Mouse (Mus musculus): ENCODE data around the gene Sost. TPM values are rescaled to one million over a fixed set of nuclear protein-coding genes. Genes with fewer than 3 reads are reported as not detected.

The Sost gene
- polyA plus RNA-seq, 1 experiment, result 0.25 TPM

GRCm38 (mm10) chr11:101980603-101981157 lies 13.9 kb upstream of the Sost start:
- no peak overlapping the region for H3K4me2 ChIP-seq (ENCODE audit: low read depth)
- H3K27me3 ChIP-seq (ENCODE audit: control insufficient read depth, insufficient read depth, insufficient read length), result no peaks in the 10 kb centered on the region
- no peak overlapping the region for H3ac ChIP-seq (ENCODE audit: control insufficient read depth, insufficient read length)
- H3K79me2 ChIP-seq (ENCODE audit: control insufficient read depth, insufficient read depth), result peaks cover 12% of the 10 kb centered on the region
- H3K36me3 ChIP-seq (ENCODE audit: control insufficient read depth, insufficient read depth), result peaks cover 15% of the 10 kb centered on the region
- H3K4me3 ChIP-seq, result no peak overlapping the region
- TF ChIP-seq MYOD1 (IDR thresholded peaks at IDR 0.05; ENCODE audit: control insufficient read depth in 1 of 3, insufficient read length in 2 of 3, low read depth in 2 of 3) (no peak), SRF (IDR thresholded peaks at IDR 0.05; ENCODE audit: control insufficient read depth, insufficient read length, low read depth) (no peak), TCF12 (IDR thresholded peaks at IDR 0.05; ENCODE audit: insufficient read depth, poor library complexity, severe bottlenecking) (no peak), E2F4 (IDR thresholded peaks at IDR 0.05; ENCODE audit: insufficient read depth) (no peak), MYOG (IDR thresholded peaks at IDR 0.05; ENCODE audit: control insufficient read depth in 1 of 3, insufficient read depth in 1 of 3, insufficient read length in 2 of 3, low read depth in 2 of 3) (no peak), CEBPB (IDR thresholded peaks at IDR 0.05; ENCODE audit: insufficient read depth, poor library complexity, severe bottlenecking) (no peak), MAX (IDR thresholded peaks at IDR 0.05; ENCODE audit: low read depth) (no peak), REST (IDR thresholded peaks at IDR 0.05; ENCODE audit: insufficient read depth, insufficient read length) (no peak), POLR2AphosphoS2 (IDR thresholded peaks at IDR 0.05; ENCODE audit: insufficient read length, low read depth) (no peak), USF1 (IDR thresholded peaks at IDR 0.05; ENCODE audit: low read depth) (no peak), TCF3 (IDR thresholded peaks at IDR 0.05; ENCODE audit: insufficient read length, low read depth) (no peak), POLR2A (IDR thresholded peaks at IDR 0.05; ENCODE audit: insufficient read length, low read depth) (no peak)

- TF ChIP-seq TCF3 (IDR thresholded peaks at IDR 0.05; ENCODE audit: insufficient read length, low read depth) (no peak), MYOG (IDR thresholded peaks at IDR 0.05; ENCODE audit: control insufficient read depth in 1 of 3, insufficient read depth in 1 of 3, insufficient read length in 2 of 3, low read depth in 2 of 3) (no peak)
- no peak overlapping the region for H3ac ChIP-seq (ENCODE audit: control insufficient read depth, insufficient read length)
- no peak overlapping the region for H3K4me2 ChIP-seq (ENCODE audit: low read depth)
- H3K4me3 ChIP-seq, result no peak overlapping the region
- no peaks in the 10 kb centered on the region for H3K27me3 ChIP-seq (ENCODE audit: control insufficient read depth, insufficient read depth, insufficient read length)
- H3K79me2 ChIP-seq (ENCODE audit: control insufficient read depth, insufficient read depth), result peaks cover 12% of the 10 kb centered on the region
- peaks cover 20% of the 10 kb centered on the region for H3K36me3 ChIP-seq (ENCODE audit: control insufficient read depth, insufficient read depth)
These were observed 12.3 kb upstream of the Sost start for GRCm38 (mm10) chr11:101979140-101979539.

GRCm38 (mm10) chr11:101976949-101977348 lies 10.1 kb upstream of the Sost start:
- H3K27me3 ChIP-seq (ENCODE audit: control insufficient read depth, insufficient read depth, insufficient read length), result no peaks in the 10 kb centered on the region
- H3K4me3 ChIP-seq, result no peak overlapping the region
- no peak for TF ChIP-seq SRF (IDR thresholded peaks at IDR 0.05; ENCODE audit: control insufficient read depth, insufficient read length, low read depth)
- TF ChIP-seq E2F4 (IDR thresholded peaks at IDR 0.05; ENCODE audit: insufficient read depth), result no peak
- no peak for TF ChIP-seq CEBPB (IDR thresholded peaks at IDR 0.05; ENCODE audit: insufficient read depth, poor library complexity, severe bottlenecking)
- no peak for TF ChIP-seq MAX (IDR thresholded peaks at IDR 0.05; ENCODE audit: low read depth)
- TF ChIP-seq TCF12 (IDR thresholded peaks at IDR 0.05; ENCODE audit: insufficient read depth, poor library complexity, severe bottlenecking), result no peak
- no peak for TF ChIP-seq REST (IDR thresholded peaks at IDR 0.05; ENCODE audit: insufficient read depth, insufficient read length)
- no peak for TF ChIP-seq TCF3 (IDR thresholded peaks at IDR 0.05; ENCODE audit: insufficient read length, low read depth)
- no peak for TF ChIP-seq MYOD1 (IDR thresholded peaks at IDR 0.05; ENCODE audit: control insufficient read depth in 1 of 3, insufficient read length in 2 of 3, low read depth in 2 of 3)
- TF ChIP-seq USF1 (IDR thresholded peaks at IDR 0.05; ENCODE audit: low read depth), result no peak
- no peak for TF ChIP-seq POLR2A (IDR thresholded peaks at IDR 0.05; ENCODE audit: insufficient read length, low read depth)
- TF ChIP-seq POLR2AphosphoS2 (IDR thresholded peaks at IDR 0.05; ENCODE audit: insufficient read length, low read depth), result no peak
- TF ChIP-seq MYOG (IDR thresholded peaks at IDR 0.05; ENCODE audit: control insufficient read depth in 1 of 3, insufficient read depth in 1 of 3, insufficient read length in 2 of 3, low read depth in 2 of 3), result no peak
- no peak overlapping the region for H3K4me2 ChIP-seq (ENCODE audit: low read depth)
- no peaks in the 10 kb centered on the region for H3K79me2 ChIP-seq (ENCODE audit: control insufficient read depth, insufficient read depth)
- peaks cover 27% of the 10 kb centered on the region for H3K36me3 ChIP-seq (ENCODE audit: control insufficient read depth, insufficient read depth)
- H3ac ChIP-seq (ENCODE audit: control insufficient read depth, insufficient read length), result no peak overlapping the region

- TF ChIP-seq TCF12 (IDR thresholded peaks at IDR 0.05; ENCODE audit: insufficient read depth, poor library complexity, severe bottlenecking), result no peak
- no peak for TF ChIP-seq CEBPB (IDR thresholded peaks at IDR 0.05; ENCODE audit: insufficient read depth, poor library complexity, severe bottlenecking)
- TF ChIP-seq POLR2A (IDR thresholded peaks at IDR 0.05; ENCODE audit: insufficient read length, low read depth), result no peak
- no peak for TF ChIP-seq SRF (IDR thresholded peaks at IDR 0.05; ENCODE audit: control insufficient read depth, insufficient read length, low read depth)
- TF ChIP-seq MYOG (IDR thresholded peaks at IDR 0.05; ENCODE audit: control insufficient read depth in 1 of 3, insufficient read depth in 1 of 3, insufficient read length in 2 of 3, low read depth in 2 of 3), result no peak
- TF ChIP-seq TCF3 (IDR thresholded peaks at IDR 0.05; ENCODE audit: insufficient read length, low read depth), result no peak
- TF ChIP-seq USF1 (IDR thresholded peaks at IDR 0.05; ENCODE audit: low read depth), result no peak
These were observed 8.1 kb upstream of the Sost start for GRCm38 (mm10) chr11:101974923-101975322.

GRCm38 (mm10) chr11:101974181-101974580 lies 7.4 kb upstream of the Sost start:
- H3K36me3 ChIP-seq (ENCODE audit: control insufficient read depth, insufficient read depth), result peaks cover 15% of the 10 kb centered on the region
- H3K27me3 ChIP-seq (ENCODE audit: control insufficient read depth, insufficient read depth, insufficient read length), result no peaks in the 10 kb centered on the region
- H3K4me2 ChIP-seq (ENCODE audit: low read depth), result no peak overlapping the region
- no peaks in the 10 kb centered on the region for H3K79me2 ChIP-seq (ENCODE audit: control insufficient read depth, insufficient read depth)
- TF ChIP-seq TCF3 (IDR thresholded peaks at IDR 0.05; ENCODE audit: insufficient read length, low read depth), result no peak
- TF ChIP-seq POLR2AphosphoS2 (IDR thresholded peaks at IDR 0.05; ENCODE audit: insufficient read length, low read depth), result no peak
- no peak for TF ChIP-seq USF1 (IDR thresholded peaks at IDR 0.05; ENCODE audit: low read depth)
- TF ChIP-seq REST (IDR thresholded peaks at IDR 0.05; ENCODE audit: insufficient read depth, insufficient read length), result no peak
- TF ChIP-seq MYOD1 (IDR thresholded peaks at IDR 0.05; ENCODE audit: control insufficient read depth in 1 of 3, insufficient read length in 2 of 3, low read depth in 2 of 3), result no peak
- no peak for TF ChIP-seq MAX (IDR thresholded peaks at IDR 0.05; ENCODE audit: low read depth)
- TF ChIP-seq POLR2A (IDR thresholded peaks at IDR 0.05; ENCODE audit: insufficient read length, low read depth), result no peak
- TF ChIP-seq E2F4 (IDR thresholded peaks at IDR 0.05; ENCODE audit: insufficient read depth), result no peak
- TF ChIP-seq TCF12 (IDR thresholded peaks at IDR 0.05; ENCODE audit: insufficient read depth, poor library complexity, severe bottlenecking), result no peak
- no peak for TF ChIP-seq MYOG (IDR thresholded peaks at IDR 0.05; ENCODE audit: control insufficient read depth in 1 of 3, insufficient read depth in 1 of 3, insufficient read length in 2 of 3, low read depth in 2 of 3)
- TF ChIP-seq SRF (IDR thresholded peaks at IDR 0.05; ENCODE audit: control insufficient read depth, insufficient read length, low read depth), result no peak
- H3ac ChIP-seq (ENCODE audit: control insufficient read depth, insufficient read length), result no peak overlapping the region
- H3K4me3 ChIP-seq, result no peak overlapping the region

More at GRCm38 (mm10) chr11:101974923-101975322, 8.1 kb upstream of the Sost start:
- no peak overlapping the region for H3ac ChIP-seq (ENCODE audit: control insufficient read depth, insufficient read length)
- H3K36me3 ChIP-seq (ENCODE audit: control insufficient read depth, insufficient read depth), result peaks cover 23% of the 10 kb centered on the region
- H3K27me3 ChIP-seq (ENCODE audit: control insufficient read depth, insufficient read depth, insufficient read length), result no peaks in the 10 kb centered on the region
- H3K4me3 ChIP-seq, result no peak overlapping the region
- H3K79me2 ChIP-seq (ENCODE audit: control insufficient read depth, insufficient read depth), result no peaks in the 10 kb centered on the region
- no peak overlapping the region for H3K4me2 ChIP-seq (ENCODE audit: low read depth)
